Mouse (Mus musculus) cerebellum, postnatal 10 days (tissue): ENCODE data around the gene Abraxas2.
A peak's percentile ranks its signal among the peaks of the same experiment; 100 is the strongest.

Experiments used
- DNase-seq, 2 experiments: peaks; one replicate each; pipeline ENCODE4 v3.0.0; 2021; ENCODE audit warnings: mixed read lengths in 2 of 2

Gene Abraxas2

DNA sequence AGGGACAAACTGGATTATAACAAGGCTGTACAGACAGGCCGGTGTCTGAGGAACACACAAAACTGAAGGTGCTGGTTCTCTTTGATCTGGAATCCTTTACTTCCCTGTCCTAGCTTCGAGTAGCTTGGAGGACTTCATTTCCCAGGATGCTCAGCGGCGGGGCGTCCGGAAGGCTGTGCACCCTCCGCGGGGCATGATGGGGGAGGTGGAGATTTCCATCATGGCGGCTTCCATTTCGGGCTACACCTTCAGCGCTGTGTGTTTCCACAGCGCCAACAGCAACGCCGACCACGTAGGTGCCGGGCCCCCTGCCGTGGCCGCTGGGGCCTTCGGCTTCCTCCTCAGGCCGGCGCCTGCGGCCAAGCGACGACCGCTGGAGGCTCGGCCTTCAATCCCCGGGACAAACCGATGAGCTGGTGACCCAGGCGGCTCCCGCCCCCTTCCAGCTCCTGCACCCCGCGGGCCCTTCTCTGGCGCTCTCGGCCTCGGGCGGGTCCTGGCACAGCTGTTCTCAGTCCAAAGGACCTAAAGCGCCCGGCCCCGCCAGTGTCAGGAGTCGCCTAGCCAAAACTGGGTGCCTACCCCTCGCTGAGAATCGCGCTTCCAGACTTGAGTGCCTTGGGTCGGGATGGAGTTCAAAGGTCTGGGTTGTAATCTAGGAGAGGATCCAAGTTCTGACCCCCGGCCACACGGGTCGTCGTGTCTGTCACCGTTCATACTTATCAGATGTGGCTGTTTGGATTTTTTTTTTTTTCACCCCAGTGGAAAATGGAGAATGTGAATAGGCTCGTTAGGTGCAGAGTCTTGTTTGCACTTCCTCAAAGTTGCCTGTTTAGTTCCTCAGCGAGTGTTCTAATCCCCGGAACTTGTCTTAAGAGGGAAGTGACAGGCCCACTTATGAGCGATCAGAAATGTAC is at the start of gene Abraxas2:
TSS of gene Abraxas2 (plus strand) at position 184 of the 917 bp plus-strand sequence.
- peak; percentile 94 to 97 for DNase-seq

DNA sequence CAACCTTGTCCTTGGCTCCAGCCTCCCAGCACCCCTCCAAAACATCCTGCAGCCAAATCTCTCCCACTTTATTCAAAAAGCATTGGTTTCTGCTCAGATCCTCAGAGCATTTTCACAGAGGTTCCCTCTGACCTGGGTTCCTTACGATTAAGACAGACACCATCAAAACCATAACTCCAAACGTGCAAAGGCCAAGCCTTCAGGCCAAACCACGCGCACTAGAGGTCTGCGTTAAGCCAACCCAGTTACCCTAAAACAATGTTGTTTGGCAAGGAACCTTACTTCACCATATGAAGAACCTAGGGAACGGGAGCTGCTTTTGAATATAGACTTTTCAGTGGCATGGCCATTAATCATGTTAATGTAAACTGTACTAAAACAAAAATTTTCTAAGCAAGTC is 49.3 kb upstream of the Abraxas2 start:
- DNase-seq = peak in 1 of 2 experiments; percentile 34

DNA sequence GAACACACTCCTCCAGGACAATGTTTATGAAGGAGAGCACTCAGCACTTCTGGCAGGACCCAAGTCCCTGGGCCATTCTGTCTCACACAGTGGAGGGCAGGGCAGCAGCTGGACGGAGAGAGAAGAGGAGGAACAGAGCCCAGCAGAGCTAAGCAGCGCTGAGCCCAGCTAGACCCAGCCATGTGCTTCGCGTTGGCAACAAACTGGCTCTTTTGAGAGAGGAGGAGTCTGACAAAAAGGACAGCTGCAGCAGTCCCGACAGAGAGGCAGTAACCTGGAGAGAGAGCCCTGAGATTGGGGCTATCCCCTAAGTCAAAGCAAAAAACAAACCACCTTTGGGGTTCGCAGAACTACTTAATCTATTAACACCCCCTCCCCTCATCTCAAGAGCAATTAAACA is 48.7 kb upstream of the Abraxas2 start:
- DNase-seq = peak; percentile 72 to 82

DNA sequence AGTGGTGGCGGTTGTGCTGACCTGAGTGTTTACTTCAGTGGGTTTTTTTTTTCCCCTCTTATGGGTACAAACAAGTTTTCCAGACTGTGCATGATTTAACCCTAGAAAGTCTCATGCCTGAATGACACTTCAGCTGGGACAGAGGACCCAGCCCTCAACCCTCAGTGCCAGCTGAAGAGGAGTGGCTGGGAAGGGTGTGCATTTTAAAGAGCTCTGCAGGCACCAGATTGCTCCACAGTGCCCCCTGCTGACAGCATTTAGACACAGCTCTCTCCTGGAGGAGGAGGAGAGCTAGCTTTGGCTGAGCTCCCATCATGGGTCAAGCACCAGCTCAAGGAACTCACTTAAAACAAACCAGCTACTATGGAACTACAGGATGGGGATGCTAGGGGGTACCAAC is 48.1 kb upstream of the Abraxas2 start:
- peak; percentile 97 to 98 for DNase-seq

DNA sequence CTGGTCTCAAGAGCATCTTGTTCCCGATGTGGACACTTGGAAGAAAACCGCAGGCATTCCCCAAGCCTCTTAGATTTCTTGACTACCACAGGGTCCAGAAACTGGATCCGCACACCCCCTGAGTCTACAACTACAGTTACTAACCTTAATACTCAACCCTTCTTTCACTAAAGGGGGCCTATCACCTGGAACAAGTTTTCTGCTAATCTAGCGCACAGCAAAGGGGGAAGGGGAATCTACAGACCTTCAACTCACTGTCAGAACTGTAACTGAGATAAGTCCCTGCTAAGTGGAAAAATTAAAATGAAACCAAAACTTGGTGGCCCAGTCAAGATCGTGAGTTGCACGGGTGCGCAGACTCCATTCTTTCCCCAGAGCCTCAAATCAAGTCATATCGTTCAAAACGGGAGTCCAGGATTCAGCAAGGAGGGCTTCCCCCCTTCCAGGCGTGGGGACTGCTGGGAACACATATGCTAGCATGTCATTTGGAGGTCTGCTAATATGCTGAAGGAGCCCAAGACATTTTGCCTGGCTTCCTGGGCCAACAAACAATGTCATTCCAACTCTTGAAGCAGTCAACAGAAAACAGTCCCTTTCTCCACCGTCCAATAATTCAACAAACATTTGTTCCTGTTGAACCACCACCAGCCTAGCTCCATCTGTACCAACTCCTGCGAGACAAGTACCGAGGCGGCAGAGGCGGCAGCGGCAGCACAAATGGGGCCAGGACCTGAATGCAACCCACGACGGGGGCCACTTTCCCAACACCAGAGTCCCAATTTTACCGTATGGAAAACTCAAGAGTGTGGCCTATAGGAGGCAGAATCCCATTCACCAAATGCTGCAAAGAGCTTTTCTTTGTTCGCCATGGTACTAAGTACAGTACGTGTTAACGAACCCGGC is 47.1 kb upstream of the Abraxas2 start:
- DNase-seq = peak; percentile 64

DNA sequence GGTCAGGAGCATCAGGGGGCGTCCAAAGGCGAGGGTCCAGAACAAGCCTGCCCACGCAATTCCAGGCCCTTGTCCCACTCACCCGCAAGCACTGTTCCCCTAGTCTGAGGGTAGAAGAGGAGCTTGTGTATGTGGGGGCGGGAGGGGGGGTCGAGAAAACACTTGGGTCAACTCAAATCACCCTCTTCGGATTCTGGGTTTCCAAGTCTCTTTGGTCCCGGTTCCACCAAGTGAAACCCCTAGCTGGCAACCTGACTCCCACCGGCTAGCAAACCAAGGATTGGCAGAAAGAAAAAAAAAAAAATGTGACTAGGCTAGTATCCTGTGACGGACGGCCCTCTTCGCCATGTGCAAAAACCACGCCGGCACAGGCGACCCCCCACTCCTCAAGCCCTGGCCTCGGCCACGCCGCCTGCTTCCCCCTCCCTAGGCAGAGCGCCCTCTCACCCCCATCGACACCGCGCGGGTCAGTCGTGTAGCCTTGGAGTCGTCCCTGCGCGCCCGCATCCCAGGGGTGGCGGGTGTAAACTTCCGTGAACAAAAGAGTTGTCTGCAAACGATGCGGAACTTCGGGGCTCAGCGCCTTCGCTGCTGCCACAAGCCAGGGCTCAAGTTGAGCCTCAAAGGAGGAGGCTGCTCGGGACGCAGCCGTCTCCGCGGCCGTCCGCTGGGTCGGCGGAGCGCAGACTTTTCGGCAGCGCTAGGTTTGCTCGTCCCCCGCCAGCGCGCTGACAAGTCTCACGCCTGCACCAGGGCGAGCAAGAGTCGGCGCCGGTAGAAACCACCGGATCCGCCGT is 46.2 kb upstream of the Abraxas2 start:
- DNase-seq = peak; percentile 76

DNA sequence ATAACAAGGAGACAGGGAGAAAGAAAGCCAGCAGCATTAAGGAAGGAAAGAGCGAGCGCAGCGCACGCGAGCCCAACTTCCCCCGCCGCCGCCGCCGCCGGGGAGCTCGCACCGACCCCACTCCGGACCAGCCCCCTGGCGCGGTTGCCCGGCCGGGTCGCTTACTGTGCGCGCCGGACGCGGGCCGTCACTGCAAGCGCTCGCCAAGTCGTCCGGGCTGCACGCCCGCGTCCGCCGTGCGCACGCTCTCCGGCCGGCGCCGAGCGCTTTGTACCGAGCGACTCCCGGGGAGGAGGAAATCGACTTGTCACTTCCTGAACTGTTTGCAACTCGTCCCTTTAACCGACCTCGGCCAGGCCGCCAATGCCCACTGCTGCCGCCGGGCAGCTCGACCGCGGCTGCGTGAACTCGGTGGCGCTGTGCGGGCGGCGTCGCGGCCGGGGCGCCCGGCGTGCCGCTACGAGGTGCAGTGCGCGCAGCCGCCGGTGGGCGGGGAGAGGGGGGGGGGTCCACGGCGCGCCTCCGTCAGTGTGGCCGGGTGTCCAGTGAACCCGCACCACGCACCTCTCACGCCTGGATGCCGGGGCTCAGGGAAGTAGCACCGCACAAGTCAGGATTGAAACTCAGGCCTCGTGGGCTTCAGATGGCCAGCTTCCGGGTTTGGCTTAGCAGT is 45.5 kb upstream of the Abraxas2 start, which contains the start of gene Fam53b:
TSS of gene Fam53b (minus strand) at position 471 of the 673 bp plus-strand sequence.
- peak; percentile 86 to 90 for DNase-seq

DNA sequence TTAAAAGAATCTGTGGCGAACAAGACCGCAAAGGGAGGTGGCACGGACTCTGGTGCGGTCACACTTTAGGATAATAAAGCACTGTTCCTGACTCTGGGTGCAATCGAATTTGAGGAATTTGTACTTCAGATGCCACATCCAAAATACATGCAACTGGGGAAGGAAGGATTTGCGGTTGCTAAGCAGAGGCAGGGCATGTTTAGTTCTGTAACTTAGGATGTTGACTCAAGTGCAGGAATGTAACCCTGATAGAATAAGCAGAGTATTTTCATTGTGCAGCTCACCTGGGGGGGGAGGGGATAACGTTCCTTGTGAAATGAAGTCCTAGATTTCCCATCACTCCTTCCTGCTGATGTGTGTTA is 45.0 kb upstream of the Abraxas2 start:
- peak in 1 of 2 experiments; percentile 50 for DNase-seq

DNA sequence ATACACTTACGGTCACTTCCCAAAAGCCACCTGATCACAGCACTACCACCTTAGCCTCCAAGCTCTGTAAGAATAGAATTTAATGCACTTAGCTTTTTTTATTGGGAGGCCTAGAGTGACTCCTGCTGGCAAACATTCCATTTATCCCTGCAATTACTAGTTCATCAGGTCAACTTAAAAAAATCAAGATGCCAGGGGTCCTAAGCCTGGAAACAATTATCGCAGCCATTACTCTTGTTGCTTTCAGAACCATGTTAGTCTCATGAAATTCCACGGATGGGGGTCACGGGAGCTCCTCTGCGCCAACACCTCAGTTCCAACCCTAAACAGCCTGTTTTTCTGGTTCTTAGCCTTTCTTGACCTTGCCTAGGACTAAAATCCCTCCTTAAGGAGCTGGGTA is 43.9 kb upstream of the Abraxas2 start:
- no peak for DNase-seq

DNA sequence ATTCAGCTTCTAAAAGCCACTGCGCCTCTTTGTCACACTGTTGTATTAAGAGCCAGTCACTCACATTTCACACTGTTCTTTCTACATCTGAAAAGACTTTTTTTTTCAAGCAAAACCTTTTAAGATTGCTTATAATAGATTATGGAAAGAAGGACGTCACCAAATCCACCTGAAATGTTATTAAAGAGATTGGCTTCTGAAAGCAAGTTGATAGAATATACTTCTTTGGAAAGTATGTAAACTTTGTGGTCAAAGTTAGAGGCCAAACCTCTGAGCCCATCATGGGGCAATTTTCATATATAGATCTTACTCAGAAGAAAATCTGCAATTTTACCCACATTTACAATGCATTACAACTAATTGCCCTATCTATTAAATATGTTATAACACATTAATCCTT is 42.5 kb upstream of the Abraxas2 start:
- no peak for DNase-seq

DNA sequence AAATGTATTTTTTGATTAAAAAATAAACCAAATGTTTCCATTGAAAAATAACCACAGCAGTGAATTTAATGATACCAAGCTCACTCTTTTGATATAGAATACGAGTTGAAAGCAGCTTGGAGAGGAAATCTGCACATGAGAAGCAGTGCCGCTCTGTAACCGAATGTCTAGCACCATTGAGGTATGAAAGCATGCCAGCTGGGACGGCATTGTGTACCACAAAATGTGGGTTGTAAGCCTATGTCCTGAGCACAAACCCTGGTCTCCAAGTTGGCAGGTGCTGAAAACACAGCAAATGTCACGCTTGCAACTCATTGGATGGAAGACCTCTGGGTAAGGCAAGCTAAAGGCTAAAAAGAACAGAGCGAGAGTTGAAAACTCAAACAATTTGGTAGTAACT is 42.0 kb upstream of the Abraxas2 start:
- DNase-seq = no peak

DNA sequence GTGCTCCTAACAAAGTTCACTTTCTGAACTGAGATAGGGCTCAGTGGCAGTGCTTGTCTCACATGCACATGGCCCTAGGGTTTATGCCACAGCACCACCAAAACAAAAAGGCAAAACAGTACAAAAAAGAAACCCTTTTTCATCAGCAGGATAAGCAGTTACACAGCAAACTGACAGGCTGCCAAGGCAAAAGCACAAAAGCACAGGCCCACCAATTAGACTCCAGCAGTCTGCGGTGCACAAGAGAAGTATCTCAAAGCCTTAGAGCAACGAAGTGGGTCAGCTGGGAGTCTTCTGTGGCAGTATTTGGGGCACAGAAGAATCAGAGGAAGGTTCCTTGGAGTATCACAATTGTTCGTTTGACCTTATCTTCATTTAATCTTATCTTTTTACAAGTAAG is 38.3 kb upstream of the Abraxas2 start:
- no peak for DNase-seq

DNA sequence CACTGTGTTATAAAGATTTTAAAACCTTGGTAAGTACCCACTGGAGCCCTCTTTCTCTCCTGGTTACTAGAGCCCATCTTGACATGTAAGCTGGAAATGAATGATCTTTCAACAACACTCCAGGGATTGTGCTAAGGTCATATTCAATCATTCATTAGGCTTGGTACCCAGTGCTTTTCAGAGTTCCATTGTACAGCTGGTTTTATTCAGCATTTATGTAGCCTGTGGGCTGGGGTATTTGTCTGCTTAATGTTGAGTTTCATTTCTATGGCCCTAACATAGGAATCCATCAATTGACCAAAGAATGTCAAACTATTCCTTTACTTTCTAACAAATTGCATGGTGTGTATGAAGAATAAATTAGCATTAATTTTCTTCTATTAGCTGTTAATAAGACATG is 35.2 kb upstream of the Abraxas2 start:
- no peak for DNase-seq

DNA sequence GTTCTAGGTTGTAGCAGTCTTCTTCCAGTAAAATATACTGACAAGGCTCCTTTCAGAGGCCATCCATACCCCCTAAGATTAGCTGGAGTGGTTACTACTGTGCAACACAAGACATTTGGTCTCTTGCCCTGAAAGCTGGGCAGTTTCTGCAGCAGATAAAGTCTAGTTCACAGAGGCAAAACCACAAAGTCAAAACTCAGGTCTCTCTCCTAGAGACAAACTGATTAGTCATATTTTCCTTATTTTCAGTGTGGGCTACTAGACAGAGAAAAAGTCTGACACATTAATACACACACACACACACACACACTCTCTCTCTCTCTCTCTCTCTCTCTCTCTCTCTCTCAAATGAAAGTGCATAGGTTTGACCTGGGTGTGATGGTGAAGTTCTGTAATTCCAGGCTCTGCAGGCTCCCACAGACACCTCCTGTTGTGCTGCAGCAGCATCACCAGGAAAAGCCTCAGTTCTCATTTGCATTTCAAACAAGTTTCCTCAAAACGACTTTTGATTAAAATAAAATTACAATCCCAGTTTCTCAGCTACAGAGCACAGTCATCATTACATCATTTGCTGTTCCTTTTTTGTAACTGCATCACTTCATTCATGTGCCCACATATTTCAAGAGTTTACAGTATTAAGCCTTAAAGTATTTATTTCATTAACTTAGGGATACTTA is 34.5 kb upstream of the Abraxas2 start:
- DNase-seq = no peak

DNA sequence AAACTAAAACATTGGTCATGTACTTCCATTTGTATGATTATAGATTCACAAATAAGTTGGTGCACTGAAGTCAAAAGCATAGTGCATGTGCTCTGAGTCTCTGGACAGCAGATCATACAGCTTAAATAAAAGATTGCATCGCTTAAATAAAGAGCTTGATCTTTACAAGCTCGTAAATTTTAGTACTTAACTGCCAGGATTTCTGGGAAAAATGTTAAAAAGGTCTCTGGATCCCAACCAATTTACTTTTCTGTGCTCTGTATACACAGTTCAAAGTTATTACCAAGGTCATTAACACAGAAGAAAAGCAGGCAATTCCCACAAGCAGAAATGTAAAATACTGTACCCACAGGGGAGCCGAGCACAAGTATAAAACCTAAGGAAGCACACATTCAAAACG is 28.1 kb upstream of the Abraxas2 start:
- no peak for DNase-seq

DNA sequence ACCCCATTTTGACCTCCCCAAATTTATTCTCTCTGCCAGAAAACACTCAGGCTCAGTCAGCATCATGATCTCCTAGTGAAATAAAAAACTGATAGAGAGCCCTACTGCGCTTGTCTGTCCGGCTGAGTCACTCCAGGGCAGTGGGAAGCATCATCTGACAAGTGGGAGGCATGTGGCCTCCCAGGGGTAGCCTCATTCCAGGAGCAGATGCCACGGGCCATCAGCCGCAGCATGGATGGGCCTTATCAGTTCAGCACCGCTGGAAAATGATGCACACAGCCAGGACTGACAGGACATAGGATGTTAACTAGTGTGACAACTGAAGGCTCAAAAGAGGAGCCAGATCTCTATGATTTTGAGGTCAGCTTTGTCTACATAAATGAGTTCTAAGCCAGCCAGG is 17.7 kb upstream of the Abraxas2 start:
- no peak for DNase-seq

DNA sequence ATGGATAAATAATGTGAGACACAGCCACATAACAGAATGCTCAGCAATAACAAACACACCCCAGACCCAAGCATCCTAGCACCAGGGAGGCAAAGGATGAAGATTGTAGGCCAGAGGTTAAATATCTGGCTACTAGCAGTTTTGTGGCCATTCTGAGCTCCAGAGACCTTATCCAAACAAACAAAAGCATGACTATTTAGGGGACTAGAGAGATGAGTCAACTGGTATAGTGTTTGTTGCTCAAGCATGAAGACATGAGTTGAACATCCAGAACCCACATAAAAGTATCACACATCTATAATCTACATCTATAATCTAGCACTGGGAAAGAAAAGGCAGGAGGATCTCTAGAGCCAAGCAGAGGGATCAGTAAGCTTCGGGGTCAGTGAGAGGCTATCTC is 16.6 kb upstream of the Abraxas2 start:
- DNase-seq = no peak

DNA sequence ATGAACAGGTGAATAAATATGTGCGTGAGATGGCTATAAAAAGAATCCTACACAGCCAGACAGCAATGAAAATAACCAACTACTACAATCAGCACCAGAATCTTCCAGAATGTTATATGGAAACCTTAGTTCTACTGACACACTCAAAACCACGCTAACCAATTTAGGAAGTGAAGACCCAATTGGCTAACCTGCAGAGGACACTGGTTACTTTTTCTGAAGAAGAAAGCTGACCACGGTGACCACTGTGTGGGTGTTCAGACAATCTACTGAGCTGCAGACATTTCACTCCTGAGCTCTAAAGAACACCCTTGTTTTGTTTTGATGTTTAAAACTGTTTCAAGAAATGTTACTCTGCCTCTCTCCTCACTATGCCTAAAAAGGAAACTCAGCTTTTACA is 15.9 kb upstream of the Abraxas2 start:
- no peak for DNase-seq

DNA sequence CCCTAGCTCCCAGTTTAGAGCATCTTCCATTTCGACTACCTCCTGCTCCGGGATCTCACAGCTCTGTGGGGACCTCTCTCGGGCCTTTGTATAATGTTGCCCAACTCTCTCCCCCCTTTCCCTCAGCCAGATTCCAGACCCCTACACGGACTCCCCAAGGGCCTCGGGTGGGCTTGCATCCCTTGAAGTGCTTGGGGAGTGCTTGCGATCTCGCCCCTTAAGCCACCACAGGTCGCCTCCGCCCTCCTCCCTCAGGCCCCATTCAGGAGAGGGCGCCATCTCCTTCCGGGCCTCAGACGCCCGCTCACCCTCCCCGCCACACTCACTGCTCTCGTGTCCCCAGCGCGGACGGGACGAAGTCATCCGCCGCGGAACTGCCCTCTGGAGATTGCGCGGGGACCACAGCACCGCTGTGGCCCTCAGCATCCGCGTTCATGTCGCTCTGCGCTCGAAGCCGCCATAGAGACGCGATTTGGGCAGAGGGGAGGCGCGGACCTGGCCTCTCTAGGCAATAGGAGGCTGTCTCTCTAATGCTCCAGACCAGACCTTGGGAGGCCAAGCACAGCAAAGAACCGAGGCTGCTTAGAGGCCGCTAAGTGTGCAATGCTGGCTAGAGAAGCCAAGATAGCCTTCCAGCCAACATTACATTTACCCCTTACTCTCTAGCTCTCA is 6.7 kb upstream of the Abraxas2 start, which contains the start of gene Eef1akmt2:
TSS of gene Eef1akmt2 (minus strand) at position 501 of the 672 bp plus-strand sequence.
- DNase-seq = peak; percentile 90 to 92

DNA sequence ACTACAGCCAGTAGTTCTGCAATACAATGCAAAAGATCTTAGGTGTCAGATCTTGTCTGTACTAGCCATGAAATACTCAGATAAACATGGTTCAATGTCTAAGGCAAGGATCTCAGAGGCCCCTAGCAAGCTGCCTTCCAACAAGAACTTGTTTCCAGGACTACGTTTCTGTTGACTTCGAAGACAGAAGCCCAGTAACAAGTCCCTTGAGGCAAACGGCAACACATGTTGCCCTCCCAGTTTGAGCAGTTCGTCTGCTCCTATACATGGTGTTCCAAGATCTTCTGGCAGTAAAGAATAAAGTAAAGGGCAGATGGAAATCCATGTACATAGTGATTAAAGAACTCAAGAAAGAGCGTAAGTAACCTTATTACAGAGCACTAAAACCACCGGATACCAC is 5.7 kb upstream of the Abraxas2 start:
- peak in 1 of 2 experiments; percentile 7 for DNase-seq

DNA sequence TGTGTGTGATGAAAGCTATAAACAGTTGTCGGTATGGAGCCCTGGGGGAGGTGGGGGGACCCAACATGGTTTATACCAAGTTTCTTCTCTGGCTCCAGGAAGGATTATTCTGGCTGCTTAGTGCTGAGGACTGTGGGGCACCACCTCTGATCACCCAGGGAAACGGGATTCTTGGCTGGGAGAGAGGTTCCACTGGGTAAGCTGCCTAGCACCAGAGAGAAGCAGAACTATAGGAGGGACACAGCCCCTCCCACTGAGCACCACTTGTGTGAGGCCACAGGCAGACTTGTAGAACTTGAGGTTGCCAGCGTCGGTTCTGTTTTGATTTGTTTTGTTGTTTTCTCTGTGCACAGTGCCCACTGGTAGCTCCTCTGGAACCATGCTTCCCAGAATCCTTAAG is 5.1 kb upstream of the Abraxas2 start:
- DNase-seq = peak; percentile 24 to 27
